Mouse (Mus musculus) midbrain, postnatal 0 days (tissue): ENCODE results near the gene Ctrc. TPM values are rescaled to one million over a fixed set of nuclear protein-coding genes. Genes with fewer than 3 reads are reported as not detected.

Experiments used
- ATAC-seq: fragments of 200-750 bp; cut with Nextera tagmentation; 2 replicates; pipeline ENCODE4 v1.8.0; 2017; ENCODE audit warnings: moderate number of reproducible peaks, mild to moderate bottlenecking, moderate TSS enrichment, moderate library complexity; ENCODE audit not compliant: low FRiP score
- DNase-seq: peaks from one replicate; pipeline ENCODE4 v3.0.0-alpha.2; 2015; ENCODE audit warnings: low spot score
- H3K27ac ChIP-seq: fragments of 300-500 bp; sonication (generic); 2 replicates; pipeline ENCODE4 v1.5.1; 2014; ENCODE audit warnings: low read depth, mild to moderate bottlenecking, low read length, mixed read lengths
- H3K27me3 ChIP-seq: fragments of 300-500 bp; sonication (generic); 2 replicates; pipeline ENCODE4 v1.6.1; 2014; ENCODE audit warnings: low read length, control low read depth, mixed read lengths; ENCODE audit not compliant: insufficient read depth
- H3K36me3 ChIP-seq: fragments of 300-500 bp; sonication (generic); 2 replicates; pipeline ENCODE4 v1.6.1; 2014; ENCODE audit warnings: low read length, control low read depth, mixed read lengths; ENCODE audit not compliant: insufficient read depth
- H3K4me1 ChIP-seq: fragments of 300-500 bp; sonication (generic); 2 replicates; pipeline ENCODE4 v1.6.1; 2014; ENCODE audit warnings: mild to moderate bottlenecking, control low read depth, antibody characterized with exemption, low read length, mixed read lengths; ENCODE audit not compliant: insufficient read depth
- H3K4me2 ChIP-seq: fragments of 300-500 bp; sonication (generic); 2 replicates; pipeline ENCODE4 v1.6.1; 2014; ENCODE audit warnings: low read depth, mild to moderate bottlenecking, low read length, mixed read lengths; ENCODE audit not compliant: poor library complexity, severe bottlenecking
- H3K4me3 ChIP-seq: fragments of 300-500 bp; sonication (generic); 2 replicates; pipeline ENCODE4 v1.5.1; 2014; ENCODE audit warnings: low read depth, mild to moderate bottlenecking, low read length, moderate library complexity
- H3K9ac ChIP-seq: fragments of 300-500 bp; sonication (generic); replicated peaks from 2 replicates; pipeline ENCODE4 v1.6.1; 2014; ENCODE audit warnings: mild to moderate bottlenecking, low read length, moderate library complexity, mixed read lengths; ENCODE audit not compliant: poor library complexity, severe bottlenecking
- H3K9me3 ChIP-seq: fragments of 300-500 bp; sonication (generic); 2 replicates; pipeline ENCODE4 v1.6.1; 2016; ENCODE audit warnings: low read length, control low read depth
- CTCF ChIP-seq: IDR thresholded peaks from 2 replicates; pipeline ENCODE4 v1.5.1; 2016; ENCODE audit warnings: antibody characterized with exemption, mild to moderate bottlenecking
- WGBS: fragments of 180-500 bp; shearing (Covaris S2); extraction: QIAGEN DNeasy Blood & Tissue Kit; methylation state at CpG from one replicate; pipeline ENCODE4 v1.1.7; 2014; 5-methylcytosine and 5-hydroxymethylcytosine counted together
- polyA plus RNA-seq: library from polyadenylated mRNA; unstranded; fragments of >200 nt; fragmentation: Nextera tagmentation; extraction: Ambion mirVana; gene quantifications from 2 replicates; pipeline ENCODE4 v1.2.1, GENCODE M21; 2015
- total RNA-seq: library from RNA; depleted of rRNA; stranded (reverse); fragments of >200 nt; gene quantifications from 2 replicates; pipeline ENCODE4 v1.2.3, GENCODE M21; 2014

Gene Ctrc
- total and polyA plus RNA-seq, 2 experiments from 2014 or later, result not detected

DNA sequence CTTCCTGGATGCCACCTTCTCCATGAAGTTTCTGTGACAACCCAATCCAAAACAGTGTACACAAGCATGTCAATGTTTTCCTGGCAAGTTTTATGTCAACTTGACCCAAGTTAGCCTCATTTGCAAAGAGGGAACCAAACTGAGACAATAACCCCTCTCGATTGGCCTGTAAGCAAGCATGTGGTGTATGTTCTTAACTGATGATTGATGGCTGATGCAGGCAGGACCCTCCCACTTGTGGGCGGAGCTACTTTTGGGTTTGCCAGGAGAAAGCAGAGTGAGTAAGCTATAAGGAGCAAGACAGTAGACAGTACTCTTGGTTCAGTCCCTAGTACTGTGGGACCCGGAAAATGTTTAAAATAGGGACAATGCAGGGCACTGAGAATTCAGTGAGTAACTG lies 23.2 kb downstream of the Ctrc start:
- Histone ChIP-seq H3K4me1 (no peaks in the 10 kb centered on the region), H3K4me3 (no peak overlapping the region), H3K27me3 (no peaks in the 10 kb centered on the region), H3K9me3 (no peaks in the 10 kb centered on the region), H3K27ac (no peak overlapping the region), H3K4me2 (no peak overlapping the region), H3K36me3 (no peaks in the 10 kb centered on the region), H3K9ac (no peak overlapping the region)
- 71% methylated on average over 3 of the region's 3 CpGs for whole genome bisulfite sequencing
- TF ChIP-seq CTCF, result no peak
- ATAC-seq, result no peak
- no peak for DNase-seq

DNA sequence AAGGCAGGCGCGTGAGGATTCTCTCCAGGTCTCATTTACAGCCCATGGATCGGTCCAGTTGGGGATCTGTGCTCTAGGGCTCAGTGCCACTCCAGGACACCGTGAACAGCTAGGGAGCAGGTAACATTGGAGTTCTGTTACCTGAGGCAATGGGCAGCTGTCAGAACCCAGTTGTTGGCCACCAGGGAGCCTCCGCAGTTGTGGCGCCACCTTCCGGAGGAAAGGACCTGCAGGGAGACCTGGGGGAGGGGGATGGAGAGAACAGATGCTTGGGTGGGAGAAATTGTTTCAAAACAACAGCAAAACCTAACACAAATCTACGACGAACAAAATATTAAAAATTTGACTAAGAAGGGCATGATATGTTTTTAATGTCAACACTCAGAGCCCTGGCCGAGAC lies 24.1 kb downstream of the Ctrc start:
- peak; percentile 30 for TF ChIP-seq CTCF
- DNase-seq, result no peak
- no peak for ATAC-seq
- no peak overlapping the region for H3K9ac ChIP-seq
- H3K27ac ChIP-seq, result no peak overlapping the region
- 82% methylated on average over 10 of the region's 10 CpGs for WGBS
- no peaks in the 10 kb centered on the region for H3K27me3 ChIP-seq
- no peaks in the 10 kb centered on the region for H3K36me3 ChIP-seq
- no peak overlapping the region for H3K4me2 ChIP-seq
- no peaks in the 10 kb centered on the region for H3K9me3 ChIP-seq
- no peak overlapping the region for H3K4me3 ChIP-seq
- H3K4me1 ChIP-seq, result no peaks in the 10 kb centered on the region

DNA sequence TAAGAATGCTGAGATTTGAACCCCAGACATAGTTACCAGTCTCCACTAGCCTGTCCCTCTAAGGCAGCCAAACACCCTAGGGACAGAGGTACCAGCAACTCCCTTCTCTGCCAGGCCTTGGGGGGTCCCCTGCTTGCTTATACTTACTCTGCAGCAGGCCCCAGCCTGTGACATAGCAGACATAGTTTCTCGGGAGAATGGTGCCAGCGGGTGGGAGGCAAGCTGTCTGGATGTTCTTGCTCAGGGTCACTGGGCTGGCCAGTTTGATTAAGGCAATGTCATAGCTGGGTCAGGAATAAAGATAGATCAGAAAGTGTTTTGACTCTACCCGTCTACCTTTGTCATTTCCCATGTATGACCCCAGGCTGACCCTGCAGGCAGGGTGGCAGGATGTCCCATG lies 25.0 kb downstream of the Ctrc start:
- Histone ChIP-seq H3K27ac (no peak overlapping the region), H3K4me2 (no peak overlapping the region), H3K4me3 (no peak overlapping the region), H3K4me1 (no peaks in the 10 kb centered on the region), H3K9ac (no peak overlapping the region), H3K27me3 (no peaks in the 10 kb centered on the region), H3K36me3 (no peaks in the 10 kb centered on the region), H3K9me3 (no peaks in the 10 kb centered on the region)
- TF ChIP-seq CTCF, result no peak
- DNase-seq, result no peak
- WGBS, result 76% methylated on average over 3 of the region's 3 CpGs
- no peak for ATAC-seq

DNA sequence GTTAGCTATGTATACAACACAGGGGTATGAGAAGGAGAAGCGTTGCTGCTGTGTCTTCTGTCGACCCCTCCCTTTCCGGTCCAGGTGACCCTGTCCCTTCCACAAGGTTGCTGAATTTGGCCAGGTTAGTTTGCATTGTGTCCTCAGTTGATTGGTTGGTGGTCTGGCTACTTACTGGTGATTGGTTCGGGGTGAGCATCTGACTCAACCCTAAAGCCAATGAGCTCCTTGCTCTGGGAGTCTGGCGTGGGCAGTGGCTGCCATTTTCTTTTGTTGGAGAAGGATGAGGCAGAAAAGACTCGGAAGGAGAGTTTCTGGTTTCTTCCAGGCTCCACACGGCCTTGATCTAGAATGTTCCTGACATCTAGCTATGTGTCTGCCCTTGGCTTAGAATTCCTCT lies 26.8 kb downstream of the Ctrc start:
- Histone ChIP-seq H3K27me3 (no peaks in the 10 kb centered on the region), H3K36me3 (0 out of 2 replicates have a peak, but pooled peaks cover under 1% of the 10 kb centered on the region), H3K4me3 (no peak overlapping the region), H3K4me1 (no peaks in the 10 kb centered on the region), H3K9ac (no peak overlapping the region), H3K27ac (no peak overlapping the region), H3K4me2 (no peak overlapping the region), H3K9me3 (no peaks in the 10 kb centered on the region)
- ATAC-seq (no peak), DNase-seq (no peak)
- no peak for TF ChIP-seq CTCF
- WGBS, result 94% methylated on average over 7 of the region's 7 CpGs

DNA sequence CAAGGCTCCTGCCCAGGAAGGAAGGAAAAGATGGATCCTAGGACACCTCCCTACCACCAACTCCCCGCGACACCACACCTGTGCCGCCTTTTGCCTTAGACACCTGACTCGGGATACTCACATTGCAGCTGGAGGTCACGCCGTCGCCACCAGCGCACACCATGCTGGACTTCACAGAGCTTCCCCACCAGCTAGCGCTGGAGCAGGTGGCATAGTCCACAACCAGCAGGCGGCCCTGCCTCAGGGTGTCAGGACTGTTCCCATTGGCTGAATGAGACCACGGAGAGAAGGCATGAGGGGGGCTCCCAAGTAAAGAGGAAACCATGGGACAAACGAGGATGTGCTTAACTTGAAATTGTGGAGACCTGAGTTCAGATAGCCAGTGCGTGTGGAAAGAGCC lies 27.3 kb downstream of the Ctrc start:
- H3K4me2 ChIP-seq, result no peak overlapping the region
- no peaks in the 10 kb centered on the region for H3K9me3 ChIP-seq
- no peaks in the 10 kb centered on the region for H3K27me3 ChIP-seq
- ATAC-seq (no peak), DNase-seq (no peak)
- H3K9ac ChIP-seq, result no peak overlapping the region
- H3K27ac ChIP-seq, result no peak overlapping the region
- no peak for TF ChIP-seq CTCF
- H3K4me1 ChIP-seq, result no peaks in the 10 kb centered on the region
- H3K4me3 ChIP-seq, result no peak overlapping the region
- 93% methylated on average over 13 of the region's 13 CpGs for WGBS
- peaks cover 5% of the 10 kb centered on the region; the same call in 1 of the 2 replicates for H3K36me3 ChIP-seq

DNA sequence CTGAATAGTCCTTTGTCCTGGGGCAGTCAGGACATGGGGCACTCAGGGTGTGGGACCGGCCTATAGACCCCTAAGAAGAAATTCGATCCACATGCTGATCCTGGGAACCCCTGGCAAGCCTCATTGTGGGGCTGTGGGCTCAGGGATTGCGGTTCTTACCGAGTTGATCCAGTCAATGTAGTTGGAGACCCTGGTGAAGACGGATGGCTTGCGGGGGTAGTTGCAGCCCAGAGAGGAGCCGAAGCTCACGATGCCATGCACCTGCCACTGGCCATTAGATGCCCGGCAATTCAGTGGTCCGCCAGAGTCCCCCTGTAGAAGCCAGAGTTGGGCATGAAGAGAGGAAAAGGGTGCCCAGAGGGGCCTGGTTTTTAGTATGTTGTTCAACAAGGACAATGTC lies 28.5 kb downstream of the Ctrc start:
- Histone ChIP-seq H3K27ac (no peak overlapping the region), H3K9me3 (no peaks in the 10 kb centered on the region), H3K9ac (no peak overlapping the region), H3K4me2 (no peak overlapping the region), H3K4me1 (no peaks in the 10 kb centered on the region), H3K36me3 (peaks cover 14% of the 10 kb centered on the region), H3K4me3 (no peak overlapping the region), H3K27me3 (no peaks in the 10 kb centered on the region)
- 51% methylated on average over 10 of the region's 10 CpGs for WGBS
- ATAC-seq (no peak), DNase-seq (no peak)
- no peak for TF ChIP-seq CTCF
